Mouse (Mus musculus): ENCODE data around the gene Trim66.

The Trim66 gene

GRCm38 (mm10) chr7:109445012-109445411 is 62.9 kb downstream of the Trim66 start:
- DNase-seq = peak; percentile 45

GRCm38 (mm10) chr7:109442739-109443138 is 65.2 kb downstream of the Trim66 start:
- DNase-seq = no peak

GRCm38 (mm10) chr7:109440697-109441269 is 67.2 kb downstream of the Trim66 start:
- DNase-seq = no peak

GRCm38 (mm10) chr7:109438781-109439591 is 68.9 kb downstream of the Trim66 start, which contains the start of gene Stk33:
Stk33 (minus strand) TSS chr7:109439081.
- DNase-seq = no peak

- DNase-seq = peak; percentile 8
These were observed 83.3 kb downstream of the Trim66 start for GRCm38 (mm10) chr7:109424422-109425159.

- no peak for DNase-seq
These were observed 85.1 kb downstream of the Trim66 start for GRCm38 (mm10) chr7:109422803-109423202.

GRCm38 (mm10) chr7:109405491-109405890 is 102.4 kb downstream of the Trim66 start:
- no peak for DNase-seq

- DNase-seq = peak; percentile 39
These were observed 108.6 kb downstream of the Trim66 start for GRCm38 (mm10) chr7:109399299-109399698.

All from cerebellum, adult 8-10 months (tissue).